ENCODE assay signal across 45 mouse cellular contexts in the genomic region with DNA sequence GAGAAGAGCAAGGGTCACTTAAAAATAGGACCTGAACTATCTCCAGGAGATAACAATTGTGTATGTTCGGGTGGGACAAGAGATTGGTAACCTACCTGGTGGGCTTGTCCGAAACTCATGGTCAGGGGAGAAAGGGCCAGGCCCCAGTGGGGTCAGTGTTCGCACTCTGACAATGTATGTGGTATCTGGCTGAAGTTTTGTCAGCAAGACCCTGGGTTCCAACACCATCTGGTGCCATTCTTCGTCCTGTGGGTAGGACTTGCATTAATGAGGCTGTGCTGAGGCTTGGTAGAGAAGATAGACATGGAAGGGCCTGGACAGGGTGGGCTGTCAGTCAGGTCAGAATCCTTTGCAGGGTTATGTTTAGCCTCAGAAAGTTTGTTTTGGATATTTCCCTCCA. TPM values are rescaled to one million over a fixed set of nuclear protein-coding genes. Genes with fewer than 3 reads are reported as not detected.
"Had no signal": no experiment of that assay in that cellular context is flagged by ENCODE, and none has a peak within 500 bp of the region (broad histone marks: within the 10 kb centered on the region; RNA-seq: fewer than 3 reads in every experiment).

No protein-coding gene starts in this region.

- H3K27ac ChIP-seq: left cerebral cortex, adult 2 months; limb, embryonic 10.5 days; limb, embryonic 12.5 days; limb, embryonic 13.5 days; limb, embryonic 15.5 days; liver, embryonic 12.5 days; liver, embryonic 13.5 days; liver, embryonic 14.5 days; liver, embryonic 15.5 days; macrophage; midbrain, embryonic 10.5 days; midbrain, embryonic 12.5 days; midbrain, embryonic 13.5 days; midbrain, embryonic 15.5 days; neural tube, embryonic 12.5 days had no signal

- DNase-seq: left cerebral cortex, postnatal 4 days; liver; liver, embryonic 13.5 days; liver, postnatal 0 days; lung, adult 18-20 months; lung, adult 2 months; lung, embryonic 14.5 days; lung, postnatal 10 days; lung, postnatal 14 days; lung, postnatal 36 days; midbrain, embryonic 14.5 days had no signal

- H3K27me3 ChIP-seq: limb, embryonic 12.5 days; limb, embryonic 13.5 days; limb, embryonic 15.5 days; liver, embryonic 12.5 days; liver, embryonic 13.5 days; liver, embryonic 15.5 days; megakaryocyte, embryonic 14.5 days; midbrain, embryonic 12.5 days; midbrain, embryonic 13.5 days; midbrain, embryonic 15.5 days; neural tube, embryonic 12.5 days had no signal

- H3K4me1 ChIP-seq: limb, embryonic 12.5 days; midbrain, embryonic 12.5 days; midbrain, embryonic 13.5 days; midbrain, embryonic 15.5 days; neural tube, embryonic 12.5 days had no signal

- H3K9ac ChIP-seq: limb, embryonic 12.5 days; limb, embryonic 13.5 days; limb, embryonic 15.5 days; liver, embryonic 12.5 days; liver, embryonic 13.5 days; liver, embryonic 14.5 days; liver, embryonic 15.5 days; liver, postnatal 0 days; lung, embryonic 14.5 days; midbrain, embryonic 12.5 days; midbrain, embryonic 13.5 days; midbrain, embryonic 15.5 days; neural tube, embryonic 12.5 days had no signal

- H3K4me2 ChIP-seq: limb, embryonic 12.5 days; limb, embryonic 13.5 days; limb, embryonic 15.5 days; liver, embryonic 11.5 days; liver, embryonic 12.5 days; liver, embryonic 13.5 days; liver, embryonic 15.5 days; lung, embryonic 14.5 days; midbrain, embryonic 11.5 days; midbrain, embryonic 12.5 days; midbrain, embryonic 13.5 days; midbrain, embryonic 15.5 days; neural tube, embryonic 12.5 days had no signal

- ATAC-seq: liver, embryonic 12.5 days; liver, postnatal 0 days; midbrain, embryonic 13.5 days; midbrain, embryonic 16.5 days had no signal

- H3K4me3 ChIP-seq: left cerebral cortex, adult 2 months; limb, embryonic 10.5 days; limb, embryonic 12.5 days; limb, embryonic 13.5 days; limb, embryonic 15.5 days; liver, embryonic 12.5 days; liver, embryonic 13.5 days; liver, embryonic 15.5 days; midbrain, embryonic 10.5 days; midbrain, embryonic 12.5 days; midbrain, embryonic 13.5 days; midbrain, embryonic 15.5 days; neural tube, embryonic 12.5 days had no signal

- H3K9me3 ChIP-seq: limb, embryonic 10.5 days; limb, embryonic 12.5 days; limb, embryonic 13.5 days; limb, embryonic 15.5 days; liver, embryonic 12.5 days; liver, embryonic 13.5 days; liver, embryonic 15.5 days; megakaryocyte, embryonic 14.5 days; midbrain, embryonic 10.5 days; midbrain, embryonic 12.5 days; midbrain, embryonic 13.5 days; midbrain, embryonic 15.5 days; neural tube, embryonic 12.5 days had no signal

RNA-seq across cellular contexts. Expression of a gene that starts 9.0 kb away (rescaled TPM):
- total RNA-seq: megakaryocyte, adult 5-6 weeks; megakaryocyte-erythroid progenitor cell, adult 5-6 weeks; monocyte, adult 5-6 weeks had no signal
- polyA plus RNA-seq: macrophage had no signal

RNA-seq across cellular contexts. Expression of a gene that starts 36.0 kb away (rescaled TPM):
- total RNA-seq: left cerebral cortex, adult 2 months; left cerebral cortex, adult 8-10 months; left cerebral cortex, postnatal 10 days; left cerebral cortex, postnatal 14 days; left cerebral cortex, postnatal 25 days; left cerebral cortex, postnatal 4 days; megakaryocyte progenitor cell, adult 5-6 weeks; midbrain, postnatal 0 days had no signal
- polyA plus RNA-seq: limb, embryonic 10.5 days; limb, embryonic 11.5 days; limb, embryonic 12.5 days; limb, embryonic 13.5 days; limb, embryonic 15.5 days; liver, embryonic 11.5 days; liver, embryonic 12.5 days; liver, embryonic 13.5 days; liver, embryonic 14.5 days; liver, embryonic 15.5 days; liver, embryonic 16.5 days; liver, postnatal 0 days; lung, embryonic 14.5 days; lung, embryonic 16.5 days; lung, postnatal 0 days; macrophage; midbrain, embryonic 10.5 days; midbrain, embryonic 11.5 days; midbrain, embryonic 12.5 days; midbrain, embryonic 13.5 days; midbrain, embryonic 14.5 days; midbrain, embryonic 15.5 days; midbrain, embryonic 16.5 days; midbrain, postnatal 0 days; neural tube, embryonic 11.5 days; neural tube, embryonic 12.5 days had no signal

RNA-seq across cellular contexts. Expression of a gene that starts 39.6 kb away (rescaled TPM):
- total RNA-seq: liver, adult 2 months; megakaryocyte progenitor cell, adult 5-6 weeks; megakaryocyte, adult 5-6 weeks; megakaryocyte-erythroid progenitor cell, adult 5-6 weeks; monocyte, adult 5-6 weeks had no signal
- polyA plus RNA-seq: liver, adult 2 months; liver, embryonic 12.5 days; liver, embryonic 15.5 days; liver, embryonic 16.5 days; liver, postnatal 0 days; lung, postnatal 0 days; macrophage had no signal

RNA-seq across cellular contexts. Expression of a gene that starts 41.2 kb away (rescaled TPM):
- total RNA-seq: left cerebral cortex, adult 2 months; left cerebral cortex, adult 8-10 months; left cerebral cortex, postnatal 10 days; left cerebral cortex, postnatal 14 days; left cerebral cortex, postnatal 25 days; left cerebral cortex, postnatal 36 days; megakaryocyte progenitor cell, adult 5-6 weeks; megakaryocyte-erythroid progenitor cell, adult 5-6 weeks; midbrain, postnatal 0 days; monocyte, adult 5-6 weeks had no signal
- polyA plus RNA-seq: limb, embryonic 10.5 days; limb, embryonic 11.5 days; limb, embryonic 12.5 days; limb, embryonic 13.5 days; limb, embryonic 15.5 days; liver, adult 2 months; liver, embryonic 11.5 days; liver, embryonic 12.5 days; liver, embryonic 13.5 days; liver, embryonic 14.5 days; liver, embryonic 15.5 days; liver, embryonic 16.5 days; liver, postnatal 0 days; lung, embryonic 14.5 days; lung, embryonic 16.5 days; macrophage; midbrain, embryonic 10.5 days; midbrain, embryonic 11.5 days; midbrain, embryonic 12.5 days; midbrain, embryonic 13.5 days; midbrain, embryonic 14.5 days; midbrain, embryonic 15.5 days; midbrain, embryonic 16.5 days; midbrain, postnatal 0 days; neural tube, embryonic 11.5 days; neural tube, embryonic 12.5 days had no signal
